Mouse (Mus musculus) embryo, embryonic 11.5 days (tissue): ENCODE measurements around the gene Cggbp1.
A peak's percentile ranks its signal among the peaks of the same experiment; 100 is the strongest.
"Not testable (repeated sequence)": the region's sequence is repeated elsewhere in the genome, so short reads cannot be mapped to it uniquely, and the experiment has no call there.

ENCODE experiments used
- DNase-seq: peaks from one replicate; pipeline ENCODE4 v3.0.0-alpha.2; 2012; ENCODE audit warnings: low read depth, low spot score

Cggbp1 gene

GRCm38 (mm10) chr16:64851563-64852362 is at the start of gene Cggbp1, which contains the start of gene Zfp654:
TSS of gene Cggbp1 (plus strand) at chr16:64851996.
TSS of gene Zfp654 (minus strand) at chr16:64851652.
- DNase-seq, result peak; percentile 99

- DNase-seq, result no peak
Observed at GRCm38 (mm10) chr16:64803041-64803440, 48.8 kb upstream of the Cggbp1 start.

- no peak for DNase-seq
Observed at GRCm38 (mm10) chr16:64817094-64817765, 34.6 kb upstream of the Cggbp1 start.

- DNase-seq, result no peak
Observed at GRCm38 (mm10) chr16:64823890-64824289, 27.9 kb upstream of the Cggbp1 start.

- no peak for DNase-seq
Observed at GRCm38 (mm10) chr16:64824474-64824873, 27.3 kb upstream of the Cggbp1 start.

- no peak for DNase-seq
Observed at GRCm38 (mm10) chr16:64830291-64830690, 21.5 kb upstream of the Cggbp1 start.

- DNase-seq, result no peak
Observed at GRCm38 (mm10) chr16:64835996-64836545, 15.7 kb upstream of the Cggbp1 start.

- DNase-seq, result no peak
Observed at GRCm38 (mm10) chr16:64836709-64837108, 15.1 kb upstream of the Cggbp1 start.

- DNase-seq, result no peak
Observed at GRCm38 (mm10) chr16:64841481-64842373, 10.1 kb upstream of the Cggbp1 start.

- DNase-seq, result no peak
Observed at GRCm38 (mm10) chr16:64842374-64842729, 9.4 kb upstream of the Cggbp1 start.

- no peak for DNase-seq
Observed at GRCm38 (mm10) chr16:64845947-64846346, 5.8 kb upstream of the Cggbp1 start.

- DNase-seq, result no peak
Observed at GRCm38 (mm10) chr16:64850287-64851084, 1.3 kb upstream of the Cggbp1 start.

- peak; percentile 26 for DNase-seq
Observed at GRCm38 (mm10) chr16:64851085-64851562, 672 bp upstream of the Cggbp1 start.

GRCm38 (mm10) chr16:64852441-64852871 is 660 bp downstream of the Cggbp1 start:
- DNase-seq, result no peak

GRCm38 (mm10) chr16:64852891-64853290 is 1.1 kb downstream of the Cggbp1 start:
- DNase-seq, result no peak

GRCm38 (mm10) chr16:64856946-64857345 is 5.2 kb downstream of the Cggbp1 start:
- no peak for DNase-seq

GRCm38 (mm10) chr16:64865841-64866240 is 14.0 kb downstream of the Cggbp1 start:
- DNase-seq, result not testable (repeated sequence)

GRCm38 (mm10) chr16:64868613-64869012 is 16.8 kb downstream of the Cggbp1 start:
- DNase-seq, result no peak

GRCm38 (mm10) chr16:64869621-64870020 is 17.8 kb downstream of the Cggbp1 start:
- DNase-seq, result no peak

- DNase-seq, result no peak
Observed at GRCm38 (mm10) chr16:64872296-64872695, 20.5 kb downstream of the Cggbp1 start.

GRCm38 (mm10) chr16:64872841-64873240 is 21.0 kb downstream of the Cggbp1 start:
- DNase-seq, result no peak
